Comparison of ENCODE assay signal across 8 mouse cellular contexts in genomic region chr11:52001341-52001740, GRCm38 (mm10). TPM values are rescaled to one million over a fixed set of nuclear protein-coding genes. Genes with fewer than 3 reads are reported as not detected.
DNase-seq lines count a peak whose midpoint lies in the region; ATAC-seq and TF ChIP-seq lines count a peak whose summit lies in the region.

No protein-coding gene starts in this region.

- H3K27me3 ChIP-seq in heart, embryonic 10.5 days (ENCODE audit: insufficient read depth, poor library complexity, severe bottlenecking): no peaks in the 10 kb centered on the region
- no peaks in the 10 kb centered on the region for H3K27me3 ChIP-seq in testis, adult 2 months (ENCODE audit: control insufficient read depth, insufficient read depth, low read length)
- no peaks in the 10 kb centered on the region for H3K27me3 ChIP-seq in limb, embryonic 10.5 days (ENCODE audit: low read depth, poor library complexity, severe bottlenecking)
- H3K27me3 ChIP-seq in stomach, embryonic 15.5 days (replicated peaks): no peaks in the 10 kb centered on the region

- no peak for ATAC-seq in stomach, embryonic 15.5 days (ENCODE audit: insufficient read depth, low FRiP score, low read depth)

- H3K27ac ChIP-seq in heart, embryonic 10.5 days: peak overlapping the region; percentile 99; the same call in 1 of the 2 replicates
- H3K27ac ChIP-seq in testis, adult 2 months (ENCODE audit: control insufficient read depth, insufficient read depth, low read depth, low read length): peak overlapping the region; percentile 98
- peak overlapping the region; percentile 99 for H3K27ac ChIP-seq in limb, embryonic 10.5 days
- H3K27ac ChIP-seq in stomach, embryonic 15.5 days: peak overlapping the region; percentile 98

- intact Hi-C loops in heart, postnatal 14 days (cut with DNase I): loop anchor here (5.0 to 10.0 kb wide), 3 partner anchors 96 to 387 kb away; partner anchors contain the start of genes Nhp2, Ppp2ca, Sar1b and Sec24a

- no peak for DNase-seq in heart, embryonic 10.5 days (ENCODE audit: low spot score)
- DNase-seq in heart, postnatal 14 days: no peak
- no peak for DNase-seq in testis, postnatal 10 days (ENCODE audit: low spot score)
- no peak for DNase-seq in limb, embryonic 10.5 days (ENCODE audit: low spot score)
- DNase-seq in urinary bladder, postnatal 25 days (ENCODE audit: low spot score): no peak
- DNase-seq in natural killer cell, adult 2 months (ENCODE audit: low spot score in 2 of 2): no peak

- peak overlapping the region; percentile 93 for H3K4me3 ChIP-seq in heart, embryonic 10.5 days
- peak overlapping the region; percentile 97 for H3K4me3 ChIP-seq in testis, adult 2 months (ENCODE audit: control insufficient read depth, low read depth, low read length)
- peak overlapping the region; percentile 79 for H3K4me3 ChIP-seq in limb, embryonic 10.5 days
- H3K4me3 ChIP-seq in stomach, embryonic 15.5 days (replicated peaks): peak overlapping the region; percentile 96; the same call in 1 of the 2 replicates

- WGBS in heart, embryonic 10.5 days: 74% methylated on average over 10 of the region's 10 CpGs
- WGBS in limb, embryonic 10.5 days: 79% methylated on average over 10 of the region's 10 CpGs
- 68% methylated on average over 10 of the region's 10 CpGs for WGBS in stomach, embryonic 15.5 days

- H3K9ac ChIP-seq in stomach, embryonic 15.5 days: no peak overlapping the region

- H3K4me2 ChIP-seq in stomach, embryonic 15.5 days: peak overlapping the region; percentile 50; the same call in 1 of the 2 replicates

- TF ChIP-seq CTCF in testis, adult 2 months (IDR thresholded peaks at IDR 0.05; ENCODE audit: control insufficient read depth, insufficient read depth, insufficient replicate concordance, low read depth, low read length): no peak

- peaks cover 14% of the 10 kb centered on the region for H3K36me3 ChIP-seq in heart, embryonic 10.5 days
- H3K36me3 ChIP-seq in testis, adult 2 months (ENCODE audit: control insufficient read depth, insufficient read depth, low read length): no peaks in the 10 kb centered on the region
- peaks cover 18% of the 10 kb centered on the region for H3K36me3 ChIP-seq in limb, embryonic 10.5 days
- H3K36me3 ChIP-seq in stomach, embryonic 15.5 days: peaks cover 8% of the 10 kb centered on the region

- TF ChIP-seq POLR2A in testis, adult 2 months (IDR thresholded peaks at IDR 0.05; ENCODE audit: control insufficient read depth, low read depth, low read length): no peak

- H3K4me1 ChIP-seq in heart, embryonic 10.5 days: peaks cover 13% of the 10 kb centered on the region
- H3K4me1 ChIP-seq in testis, adult 2 months (ENCODE audit: control insufficient read depth, insufficient read depth, low read length): peaks cover 6% of the 10 kb centered on the region; the same call in 1 of the 2 replicates
- H3K4me1 ChIP-seq in limb, embryonic 10.5 days: peaks cover 46% of the 10 kb centered on the region
- peaks cover 4% of the 10 kb centered on the region; the same call in 1 of the 2 replicates for H3K4me1 ChIP-seq in stomach, embryonic 15.5 days

- H3K9me3 ChIP-seq in heart, embryonic 10.5 days: no peaks in the 10 kb centered on the region
- H3K9me3 ChIP-seq in limb, embryonic 10.5 days (replicated peaks): no peaks in the 10 kb centered on the region
- no peaks in the 10 kb centered on the region for H3K9me3 ChIP-seq in stomach, embryonic 15.5 days

RNA-seq across cellular contexts. Expression of gene Ube2b, which starts 0.8 kb away (rescaled TPM):
- 224 and 227 TPM in 2 replicates for polyA plus RNA-seq in heart, embryonic 10.5 days (2016; fragmentation: Nextera tagmentation; extraction: Ambion mirVana)
- 100 to 1,000 TPM; 229 to 232 TPM for total RNA-seq in heart, postnatal 14 days (2021)
- 148 and 179 TPM in 2 replicates for polyA plus RNA-seq in testis, adult 2 months (2012; rRNA removed)
- polyA plus RNA-seq in limb, embryonic 10.5 days (2016; fragmentation: Nextera tagmentation; extraction: Ambion mirVana): 213 and 227 TPM in 2 replicates
- 205 and 213 TPM in 2 replicates for polyA plus RNA-seq in stomach, embryonic 15.5 days (2015; fragmentation: Nextera tagmentation; extraction: Ambion mirVana)

RNA-seq across cellular contexts. Expression of gene Cdkl3, which starts 2.7 kb away (rescaled TPM):
- polyA plus RNA-seq in heart, embryonic 10.5 days (2016; fragmentation: Nextera tagmentation; extraction: Ambion mirVana): 8.0 and 10.3 TPM in 2 replicates
- 1 to 10 TPM; 5.4 to 7.3 TPM for total RNA-seq in heart, postnatal 14 days (2021)
- 250 and 259 TPM in 2 replicates for polyA plus RNA-seq in testis, adult 2 months (2012; rRNA removed)
- 11.7 and 11.8 TPM in 2 replicates for polyA plus RNA-seq in limb, embryonic 10.5 days (2016; fragmentation: Nextera tagmentation; extraction: Ambion mirVana)
- 6.0 and 6.9 TPM in 2 replicates for polyA plus RNA-seq in stomach, embryonic 15.5 days (2015; fragmentation: Nextera tagmentation; extraction: Ambion mirVana)

RNA-seq across cellular contexts. Expression of gene Cdkn2aipnl, which starts 33.9 kb away (rescaled TPM):
- 89.1 and 105 TPM in 2 replicates for polyA plus RNA-seq in heart, embryonic 10.5 days (2016; fragmentation: Nextera tagmentation; extraction: Ambion mirVana)
- total RNA-seq in heart, postnatal 14 days (2021): 10 to 100 TPM; 13.0 to 16.2 TPM
- polyA plus RNA-seq in testis, adult 2 months (2012; rRNA removed): 7.0 and 8.0 TPM in 2 replicates
- 132 and 141 TPM in 2 replicates for polyA plus RNA-seq in limb, embryonic 10.5 days (2016; fragmentation: Nextera tagmentation; extraction: Ambion mirVana)
- 82.0 and 89.6 TPM in 2 replicates for polyA plus RNA-seq in stomach, embryonic 15.5 days (2015; fragmentation: Nextera tagmentation; extraction: Ambion mirVana)

Comparison
In these comparisons a context has a peak if more than half of its experiments do, and no peak if none do; other contexts are left out.
1. RNA of gene Cdkl3, which starts 2.7 kb away (polyA plus RNA-seq): 250 to 259 TPM in testis, adult 2 months; 11.7 to 11.8 TPM in limb, embryonic 10.5 days, 8.0 to 10.3 TPM in heart, embryonic 10.5 days and 6.0 to 6.9 TPM in stomach, embryonic 15.5 days; every median in the first group is over 10 times any median in the second.
2. Peak in every context shown above with its lines, with median percentiles within 50 percentile points of each other: H3K27ac ChIP-seq and H3K4me3 ChIP-seq.